Mouse (Mus musculus): ENCODE data around the gene Atoh8. TPM values are rescaled to one million over a fixed set of nuclear protein-coding genes. Genes with fewer than 3 reads are reported as not detected.

The Atoh8 gene
- polyA plus RNA-seq, 1 experiment: 16.2 TPM

DNA sequence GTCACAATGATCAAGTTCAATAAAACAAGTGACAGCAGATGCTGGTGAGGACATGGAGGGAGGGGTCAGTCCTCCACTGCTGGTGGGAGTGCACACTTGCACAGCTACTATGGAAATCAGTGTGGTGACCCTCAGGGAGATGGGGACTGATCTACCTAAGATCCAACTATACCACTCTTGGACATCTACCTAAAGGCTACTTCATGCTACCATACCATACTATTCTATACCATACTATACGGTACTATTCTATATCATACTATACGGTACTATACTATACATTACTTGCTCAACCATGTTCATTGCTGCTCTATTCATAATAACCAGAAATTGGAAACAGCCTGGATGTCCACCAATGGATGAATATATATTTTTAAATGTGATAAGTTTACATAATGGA is 69.5 kb downstream of the Atoh8 start:
- Histone ChIP-seq H3K27ac (ENCODE audit: insufficient read depth, low read length) (no peak overlapping the region), H3K4me1 (ENCODE audit: control insufficient read depth, insufficient read depth, low read length) (peaks cover 5% of the 10 kb centered on the region; the same call in 1 of the 2 replicates), H3K4me3 (ENCODE audit: insufficient read depth, low read length) (no peak overlapping the region)
- TF ChIP-seq CTCF (IDR thresholded peaks at IDR 0.05; ENCODE audit: borderline replicate concordance, insufficient read depth, low read length) (no peak), POLR2A (IDR thresholded peaks at IDR 0.05; ENCODE audit: low read depth, low read length) (no peak)

DNA sequence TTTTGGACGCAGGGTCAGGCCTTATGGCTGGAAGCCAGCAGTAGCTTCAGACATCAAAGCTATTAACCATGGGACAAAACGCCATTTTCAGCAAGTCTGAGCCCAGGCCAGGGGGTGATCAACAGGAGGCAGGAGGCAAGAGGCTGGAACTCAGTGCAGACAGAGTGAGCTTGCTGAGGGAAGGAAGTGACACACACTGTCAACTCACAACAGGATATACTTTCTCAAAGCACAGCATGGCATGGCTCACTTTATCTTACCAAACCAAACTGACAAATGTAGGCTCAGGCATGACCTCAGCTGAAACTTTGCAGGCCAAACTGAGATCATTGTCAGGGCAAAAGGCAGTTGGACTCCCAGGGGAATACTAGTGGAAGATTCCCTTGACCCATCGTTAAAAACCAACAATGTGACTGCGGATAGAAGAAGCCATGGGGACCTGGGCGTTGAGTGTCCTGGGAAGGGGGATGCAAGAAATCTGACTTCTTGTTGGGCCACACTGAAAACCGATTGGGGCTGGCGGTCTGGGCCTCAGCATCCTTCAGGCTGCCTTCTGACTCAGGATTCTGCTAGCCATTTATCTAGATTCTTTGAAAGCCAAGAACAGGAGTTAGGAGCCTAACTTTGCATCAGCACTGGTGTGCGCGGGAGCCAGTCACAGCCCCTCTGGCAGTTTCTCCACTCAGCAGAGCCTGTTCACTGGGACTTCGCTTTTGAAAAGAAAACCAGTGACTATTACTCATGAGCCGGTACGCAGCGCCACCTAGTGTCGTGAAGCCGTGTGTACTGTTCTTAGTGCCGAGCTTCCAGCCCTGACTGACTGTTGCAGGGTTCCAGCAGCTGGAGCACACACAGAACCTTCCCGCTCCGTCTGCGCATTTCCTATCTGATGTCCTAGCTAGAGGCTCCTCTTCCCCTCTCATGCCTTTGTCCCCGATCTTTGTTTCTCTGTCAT is 70.8 kb downstream of the Atoh8 start:
- Histone ChIP-seq H3K4me1 (ENCODE audit: control insufficient read depth, insufficient read depth, low read length) (peaks cover 5% of the 10 kb centered on the region; the same call in 1 of the 2 replicates), H3K27ac (ENCODE audit: insufficient read depth, low read length) (no peak overlapping the region), H3K4me3 (ENCODE audit: insufficient read depth, low read length) (no peak overlapping the region)
- no peak for TF ChIP-seq POLR2A (IDR thresholded peaks at IDR 0.05; ENCODE audit: low read depth, low read length)
- TF ChIP-seq CTCF (IDR thresholded peaks at IDR 0.05; ENCODE audit: borderline replicate concordance, insufficient read depth, low read length): peak; percentile 96

DNA sequence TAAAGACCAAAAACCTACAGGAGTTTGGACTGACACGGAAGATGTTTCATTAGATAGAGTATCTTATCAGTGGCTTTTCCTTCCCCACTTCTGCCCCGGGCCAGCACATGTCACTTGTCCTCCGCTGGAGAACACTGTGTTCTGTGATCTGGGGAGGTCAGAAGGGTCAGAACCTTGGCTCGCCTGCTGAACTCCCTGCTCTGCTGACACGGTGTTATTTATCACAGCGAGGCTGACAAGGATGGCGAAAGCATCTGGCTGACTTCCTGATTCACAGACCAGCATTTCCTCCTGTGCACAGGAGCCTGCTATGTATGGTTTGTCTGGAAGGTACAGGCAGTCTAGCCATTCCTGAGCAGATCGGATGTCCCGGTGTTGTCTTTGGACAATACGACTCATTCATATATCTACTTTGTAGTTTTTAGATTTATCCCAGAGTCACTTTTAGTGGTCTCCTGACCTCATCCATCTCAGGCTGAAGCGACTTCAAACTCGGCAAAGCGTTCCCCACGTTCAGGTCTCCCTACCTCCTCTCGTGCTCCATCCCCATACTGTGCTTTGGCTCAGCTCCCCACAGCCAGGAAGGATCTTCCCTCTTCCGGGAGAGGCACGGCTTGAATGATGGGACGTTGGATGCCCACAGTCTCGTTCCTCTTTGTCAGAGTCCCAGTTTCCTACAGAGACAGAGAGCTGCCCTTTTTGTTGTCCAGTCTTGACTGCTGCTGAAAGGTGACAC is 73.1 kb downstream of the Atoh8 start:
- Histone ChIP-seq H3K27ac (ENCODE audit: insufficient read depth, low read length) (no peak overlapping the region), H3K4me3 (ENCODE audit: insufficient read depth, low read length) (no peak overlapping the region)
- no peak for TF ChIP-seq POLR2A (IDR thresholded peaks at IDR 0.05; ENCODE audit: low read depth, low read length)
- TF ChIP-seq CTCF (IDR thresholded peaks at IDR 0.05; ENCODE audit: borderline replicate concordance, insufficient read depth, low read length): no peak

DNA sequence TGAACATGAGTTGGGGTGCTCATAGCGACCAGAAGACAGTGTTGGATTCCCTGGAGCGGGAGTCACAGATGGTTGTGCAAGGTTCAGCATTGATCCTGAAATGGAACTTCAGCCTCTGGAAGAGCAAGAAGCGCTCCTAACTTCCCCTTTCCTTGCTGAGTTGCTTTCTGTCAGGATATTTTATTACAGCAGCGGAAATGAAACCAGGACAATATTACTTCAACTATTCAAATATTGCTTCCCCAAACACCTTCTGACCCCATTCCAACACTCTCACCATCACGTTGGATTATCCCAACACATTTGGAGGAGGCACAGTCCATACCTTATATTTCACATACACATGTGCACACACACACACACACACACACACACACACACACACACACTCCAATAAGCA is 73.6 kb downstream of the Atoh8 start:
- Histone ChIP-seq H3K4me1 (ENCODE audit: control insufficient read depth, insufficient read depth, low read length) (peaks cover 5% of the 10 kb centered on the region; the same call in 1 of the 2 replicates), H3K4me3 (ENCODE audit: insufficient read depth, low read length) (no peak overlapping the region), H3K27ac (ENCODE audit: insufficient read depth, low read length) (no peak overlapping the region)
- TF ChIP-seq POLR2A (IDR thresholded peaks at IDR 0.05; ENCODE audit: low read depth, low read length) (no peak), CTCF (IDR thresholded peaks at IDR 0.05; ENCODE audit: borderline replicate concordance, insufficient read depth, low read length) (no peak)

More for the DNA sequence above, 73.1 kb downstream of the Atoh8 start:
- peaks cover 5% of the 10 kb centered on the region; the same call in 1 of the 2 replicates for H3K4me1 ChIP-seq (ENCODE audit: control insufficient read depth, insufficient read depth, low read length)

DNA sequence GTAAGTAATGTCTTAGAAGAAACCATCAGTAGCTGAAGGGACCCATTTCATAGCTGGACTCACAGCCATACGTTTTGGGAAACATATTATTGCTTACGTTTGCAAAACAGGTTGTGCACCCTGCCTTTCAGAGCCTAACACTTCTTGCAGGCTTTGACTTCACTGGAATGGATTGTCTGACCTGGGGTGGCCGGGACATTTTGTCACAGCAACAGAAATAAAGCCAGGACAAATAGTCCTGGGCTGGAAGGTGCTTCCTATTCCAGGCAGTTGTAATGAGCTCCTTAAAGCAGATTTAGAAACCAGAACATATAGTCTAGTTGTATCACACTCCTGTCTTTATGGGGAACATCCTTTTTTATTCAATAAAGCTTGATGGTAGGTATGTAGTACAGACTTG is 74.4 kb downstream of the Atoh8 start:
- peaks cover 5% of the 10 kb centered on the region; the same call in 1 of the 2 replicates for H3K4me1 ChIP-seq (ENCODE audit: control insufficient read depth, insufficient read depth, low read length)
- no peak for TF ChIP-seq POLR2A (IDR thresholded peaks at IDR 0.05; ENCODE audit: low read depth, low read length)
- no peak for TF ChIP-seq CTCF (IDR thresholded peaks at IDR 0.05; ENCODE audit: borderline replicate concordance, insufficient read depth, low read length)
- no peak overlapping the region for H3K27ac ChIP-seq (ENCODE audit: insufficient read depth, low read length)
- H3K4me3 ChIP-seq (ENCODE audit: insufficient read depth, low read length): no peak overlapping the region

DNA sequence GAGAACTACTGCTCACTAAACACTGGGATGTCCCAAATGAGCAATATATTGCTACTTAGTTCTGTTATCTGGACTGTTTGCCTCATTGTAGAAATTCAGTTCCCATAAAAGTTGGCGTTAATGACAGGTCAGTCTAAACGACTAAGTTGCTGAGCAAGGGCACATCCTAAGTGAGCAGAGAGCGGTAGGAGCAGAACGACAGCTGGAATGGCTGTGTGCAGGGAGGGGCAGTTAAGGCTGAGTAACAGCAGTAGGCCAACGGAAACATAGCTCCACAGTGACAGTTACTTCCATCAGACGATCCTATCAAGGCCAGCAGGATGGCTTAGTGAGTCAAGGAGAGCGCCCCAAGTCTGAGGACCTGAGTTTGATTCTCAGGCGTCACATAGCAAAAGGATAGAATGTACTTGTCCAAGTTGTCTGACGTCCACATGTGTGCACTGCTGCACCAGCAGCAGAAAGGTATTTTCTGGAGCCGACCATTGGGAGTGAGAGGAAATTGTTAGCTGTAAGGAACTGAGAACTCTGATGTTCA is 75.4 kb downstream of the Atoh8 start:
- H3K27ac ChIP-seq (ENCODE audit: insufficient read depth, low read length): no peak overlapping the region
- H3K4me1 ChIP-seq (ENCODE audit: control insufficient read depth, insufficient read depth, low read length): peaks cover 5% of the 10 kb centered on the region; the same call in 1 of the 2 replicates
- no peak overlapping the region for H3K4me3 ChIP-seq (ENCODE audit: insufficient read depth, low read length)
- TF ChIP-seq POLR2A (IDR thresholded peaks at IDR 0.05; ENCODE audit: low read depth, low read length) (no peak), CTCF (IDR thresholded peaks at IDR 0.05; ENCODE audit: borderline replicate concordance, insufficient read depth, low read length) (no peak)

DNA sequence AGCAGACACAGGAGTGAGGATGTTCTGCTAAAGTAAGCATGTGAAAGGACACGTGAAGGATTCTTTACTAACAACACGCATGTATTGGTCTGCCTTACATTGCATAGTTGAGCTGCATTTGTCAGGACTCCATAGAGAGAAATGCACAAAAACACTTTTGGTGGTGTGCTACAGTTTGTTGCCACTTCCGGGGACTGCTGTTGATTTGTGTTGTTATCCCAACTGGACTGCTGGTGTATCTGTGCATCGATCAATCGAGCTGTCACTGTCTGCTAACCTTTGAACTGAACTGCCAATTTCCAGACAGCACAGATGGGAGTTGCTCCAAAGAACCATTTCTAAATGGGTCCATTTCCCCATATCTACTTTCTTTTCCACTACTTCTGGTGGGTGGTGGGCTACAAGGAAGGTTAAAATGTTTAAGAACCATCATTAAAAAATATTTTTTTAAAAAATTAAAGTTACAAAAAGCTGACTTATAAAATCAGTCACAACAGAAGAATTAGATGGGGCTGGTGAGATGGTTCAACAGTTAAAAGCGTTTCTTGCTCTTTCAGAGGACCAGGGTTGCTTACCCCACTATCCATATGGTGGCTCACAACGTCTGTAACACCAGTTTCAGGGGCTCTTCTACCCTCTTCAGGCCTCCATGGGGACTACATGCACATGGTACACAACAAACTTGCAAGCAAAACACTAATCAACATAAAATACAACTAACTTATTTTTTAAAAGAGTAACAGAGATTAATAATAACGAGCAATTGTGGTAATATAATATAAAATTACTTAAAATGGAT is 76.2 kb downstream of the Atoh8 start:
- Histone ChIP-seq H3K27ac (ENCODE audit: insufficient read depth, low read length) (no peak overlapping the region), H3K4me3 (ENCODE audit: insufficient read depth, low read length) (no peak overlapping the region), H3K4me1 (ENCODE audit: control insufficient read depth, insufficient read depth, low read length) (no peaks in the 10 kb centered on the region)
- TF ChIP-seq POLR2A (IDR thresholded peaks at IDR 0.05; ENCODE audit: low read depth, low read length) (no peak), CTCF (IDR thresholded peaks at IDR 0.05; ENCODE audit: borderline replicate concordance, insufficient read depth, low read length) (no peak)

Other genes with a start within 250 kb of the Atoh8 start
- 32.3 and 34.3 TPM in 2 replicates for gene St3gal5, start 138.0 kb downstream of the Atoh8 start, polyA plus RNA-seq (2011; ENCODE audit: insufficient read length, low read depth, missing spikeins)
- gene Sftpb, start 69.0 kb upstream of the Atoh8 start, polyA plus RNA-seq (2011; ENCODE audit: insufficient read length, low read depth, missing spikeins): not detected in 2 replicates
- 73.5 and 75.2 TPM in 2 replicates for gene Usp39, start 109.6 kb upstream of the Atoh8 start, polyA plus RNA-seq (2011; ENCODE audit: insufficient read length, low read depth, missing spikeins)
- 11.3 and 14.5 TPM in 2 replicates for gene 0610030E20Rik, start 111.7 kb upstream of the Atoh8 start, polyA plus RNA-seq (2011; ENCODE audit: insufficient read length, low read depth, missing spikeins)
- 35.5 and 47.6 TPM in 2 replicates for gene Tmem150a, start 119.9 kb upstream of the Atoh8 start, polyA plus RNA-seq (2011; ENCODE audit: insufficient read length, low read depth, missing spikeins)
- 80.0 and 99.9 TPM in 2 replicates for gene Rnf181, start 131.4 kb upstream of the Atoh8 start, polyA plus RNA-seq (2011; ENCODE audit: insufficient read length, low read depth, missing spikeins)
- gene Vamp5, start 144.9 kb upstream of the Atoh8 start, polyA plus RNA-seq (2011; ENCODE audit: insufficient read length, low read depth, missing spikeins): 20.1 and 23.5 TPM in 2 replicates
- gene Vamp8, start 155.1 kb upstream of the Atoh8 start, polyA plus RNA-seq (2011; ENCODE audit: insufficient read length, low read depth, missing spikeins): 89.7 and 108 TPM in 2 replicates
- 60.6 and 67.0 TPM in 2 replicates for gene Ggcx, start 178.7 kb upstream of the Atoh8 start, polyA plus RNA-seq (2011; ENCODE audit: insufficient read length, low read depth, missing spikeins)
- 215 and 258 TPM in 2 replicates for gene Mat2a, start 204.0 kb upstream of the Atoh8 start, polyA plus RNA-seq (2011; ENCODE audit: insufficient read length, low read depth, missing spikeins)

Measured in embryonic fibroblast, embryonic 13.5 days (primary cell).